Mouse (Mus musculus) forebrain, embryonic 12.5 days (tissue): ENCODE measurements at regions not wholly inside any gene's neighbourhood (a gene's known extent, or its start where the extent isn't known, plus 50 kb on each side); places are given as distances from the start of the nearest gene placed in this dataset.
A peak's percentile ranks its signal among the peaks of the same experiment; 100 is the strongest.

Experiments
- ATAC-seq: fragments of 200-750 bp; cut with Nextera tagmentation; 2 replicates; pipeline ENCODE4 v1.8.0; 2017; ENCODE audit warnings: moderate TSS enrichment; ENCODE audit not compliant: low FRiP score
- H3K27ac ChIP-seq: fragments of 300-500 bp; sonication (generic); 2 replicates; pipeline ENCODE4 v1.5.1; 2016; ENCODE audit warnings: mild to moderate bottlenecking
- H3K27me3 ChIP-seq: fragments of 300-500 bp; sonication (generic); 2 replicates; pipeline ENCODE4 v1.6.1; 2016; ENCODE audit warnings: mild to moderate bottlenecking
- H3K36me3 ChIP-seq: fragments of 300-500 bp; sonication (generic); replicated peaks from 2 replicates; pipeline ENCODE4 v1.6.1; 2016; ENCODE audit warnings: mild to moderate bottlenecking
- H3K4me1 ChIP-seq: fragments of 300-500 bp; sonication (generic); 2 replicates; pipeline ENCODE4 v1.6.1; 2016
- H3K4me2 ChIP-seq: fragments of 300-500 bp; sonication (generic); 2 replicates; pipeline ENCODE4 v1.6.1; 2016; ENCODE audit warnings: mild to moderate bottlenecking, moderate library complexity
- H3K4me3 ChIP-seq: fragments of 300-500 bp; sonication (generic); replicated peaks from 2 replicates; pipeline ENCODE4 v1.5.1; 2016; ENCODE audit warnings: mild to moderate bottlenecking
- H3K9ac ChIP-seq: fragments of 300-500 bp; sonication (generic); 2 replicates; pipeline ENCODE4 v1.6.1; 2016; ENCODE audit warnings: mild to moderate bottlenecking
- H3K9me3 ChIP-seq: fragments of 300-500 bp; sonication (generic); 2 replicates; pipeline ENCODE4 v1.6.1; 2016
- WGBS: fragments of 180-500 bp; shearing (Covaris S2); methylation state at CpG from one replicate; pipeline ENCODE4 v1.1.7; 2016; 5-methylcytosine and 5-hydroxymethylcytosine counted together

- Histone ChIP-seq H3K9me3 (no peaks in the 10 kb centered on the region), H3K9ac (no peak overlapping the region), H3K36me3 (no peaks in the 10 kb centered on the region), H3K4me1 (peaks cover 5% of the 10 kb centered on the region; the same call in 1 of the 2 replicates), H3K27me3 (0 out of 2 replicates have a peak, but pooled peaks cover 4% of the 10 kb centered on the region), H3K27ac (no peak overlapping the region), H3K4me3 (no peak overlapping the region), H3K4me2 (no peak overlapping the region)
- ATAC-seq: no peak
- 84% methylated on average over 2 of the region's 2 CpGs for WGBS
Observed at GRCm38 (mm10) chr8:89415287-89415686, 371.3 kb upstream of the Sall1 start.

DNA sequence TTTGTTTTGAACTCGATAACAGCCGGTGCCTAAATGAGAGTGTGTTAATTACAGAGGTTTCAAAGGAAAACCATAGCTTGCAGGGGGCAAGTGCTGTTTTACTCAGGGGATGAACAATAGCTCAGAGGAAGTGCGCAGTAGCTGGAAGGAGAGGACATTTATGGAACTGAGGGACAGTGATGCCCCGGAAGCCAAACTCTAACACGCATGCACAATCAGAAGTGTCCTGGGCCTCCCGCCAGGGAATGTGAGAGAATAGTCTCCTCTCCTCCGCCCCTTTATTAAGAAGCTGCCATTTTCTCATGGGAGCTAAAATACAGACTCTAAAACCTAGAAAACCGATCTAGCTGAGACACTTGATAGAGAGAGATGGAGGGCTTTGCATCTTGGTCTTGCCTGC, 368.5 kb upstream of the Sall1 start:
- 80% methylated on average over 8 of the region's 8 CpGs for WGBS

GRCm38 (mm10) chr8:89412046-89412445, 368.1 kb upstream of the Sall1 start:
- H3K36me3 ChIP-seq: no peaks in the 10 kb centered on the region

More for the DNA sequence above, 368.5 kb upstream of the Sall1 start:
- peaks cover 5% of the 10 kb centered on the region; the same call in 1 of the 2 replicates for H3K4me1 ChIP-seq
- no peak overlapping the region for H3K4me2 ChIP-seq
- H3K4me3 ChIP-seq: no peak overlapping the region
- H3K27ac ChIP-seq: no peak overlapping the region
- no peaks in the 10 kb centered on the region for H3K36me3 ChIP-seq
- H3K27me3 ChIP-seq: 0 out of 2 replicates have a peak, but pooled peaks cover 4% of the 10 kb centered on the region
- H3K9ac ChIP-seq: no peak overlapping the region
- no peak for ATAC-seq
- no peaks in the 10 kb centered on the region for H3K9me3 ChIP-seq

GRCm38 (mm10) chr8:89406688-89407087, 362.7 kb upstream of the Sall1 start:
- no peak overlapping the region for H3K27ac ChIP-seq
- H3K36me3 ChIP-seq: no peaks in the 10 kb centered on the region
- H3K9ac ChIP-seq: no peak overlapping the region
- no peak overlapping the region for H3K4me2 ChIP-seq
- H3K4me1 ChIP-seq: no peaks in the 10 kb centered on the region
- no peak overlapping the region for H3K4me3 ChIP-seq
- WGBS: 87% methylated on average over 5 of the region's 5 CpGs
- no peak for ATAC-seq
- H3K27me3 ChIP-seq: no peaks in the 10 kb centered on the region
- no peaks in the 10 kb centered on the region for H3K9me3 ChIP-seq

More at GRCm38 (mm10) chr8:89412046-89412445, 368.1 kb upstream of the Sall1 start:
- 45% methylated on average over 7 of the region's 7 CpGs for WGBS
- Histone ChIP-seq H3K27ac (no peak overlapping the region), H3K4me1 (peaks cover 5% of the 10 kb centered on the region; the same call in 1 of the 2 replicates), H3K9ac (no peak overlapping the region), H3K4me3 (no peak overlapping the region), H3K4me2 (no peak overlapping the region), H3K27me3 (0 out of 2 replicates have a peak, but pooled peaks cover 4% of the 10 kb centered on the region), H3K9me3 (no peaks in the 10 kb centered on the region)
- no peak for ATAC-seq

DNA sequence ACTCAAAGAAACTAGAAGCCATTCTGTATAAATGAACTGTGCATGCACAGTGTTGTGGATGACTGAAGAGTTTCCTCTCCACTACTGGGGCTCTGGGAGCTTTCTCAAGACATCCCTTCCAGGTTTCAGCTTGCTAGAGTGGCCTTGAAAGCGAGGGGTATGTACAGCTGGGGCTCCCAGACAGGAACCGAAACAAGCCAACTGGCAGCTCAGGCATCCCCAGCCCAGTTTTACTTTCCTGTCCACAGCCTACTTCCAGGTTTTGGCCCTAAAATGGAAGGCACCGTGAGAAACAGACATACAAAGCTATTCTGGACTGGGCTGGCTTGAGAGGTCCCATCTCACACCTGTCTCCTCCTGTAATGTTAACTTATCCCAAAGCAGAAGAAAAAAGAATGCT, 360.3 kb upstream of the Sall1 start:
- H3K4me1 ChIP-seq: no peaks in the 10 kb centered on the region
- no peak overlapping the region for H3K4me3 ChIP-seq
- H3K27me3 ChIP-seq: no peaks in the 10 kb centered on the region
- 92% methylated on average over 3 of the region's 3 CpGs for WGBS
- H3K36me3 ChIP-seq: no peaks in the 10 kb centered on the region
- no peak for ATAC-seq
- no peak overlapping the region for H3K27ac ChIP-seq
- no peak overlapping the region for H3K9ac ChIP-seq
- H3K9me3 ChIP-seq: no peaks in the 10 kb centered on the region
- no peak overlapping the region for H3K4me2 ChIP-seq

- H3K27ac ChIP-seq: no peak overlapping the region
- H3K9ac ChIP-seq: no peak overlapping the region
- no peaks in the 10 kb centered on the region for H3K36me3 ChIP-seq
- H3K9me3 ChIP-seq: no peaks in the 10 kb centered on the region
- no peak overlapping the region for H3K4me2 ChIP-seq
- H3K4me1 ChIP-seq: no peaks in the 10 kb centered on the region
- H3K27me3 ChIP-seq: no peaks in the 10 kb centered on the region
- no peak for ATAC-seq
- no peak overlapping the region for H3K4me3 ChIP-seq
Observed at GRCm38 (mm10) chr8:89396673-89397072, 352.7 kb upstream of the Sall1 start.

DNA sequence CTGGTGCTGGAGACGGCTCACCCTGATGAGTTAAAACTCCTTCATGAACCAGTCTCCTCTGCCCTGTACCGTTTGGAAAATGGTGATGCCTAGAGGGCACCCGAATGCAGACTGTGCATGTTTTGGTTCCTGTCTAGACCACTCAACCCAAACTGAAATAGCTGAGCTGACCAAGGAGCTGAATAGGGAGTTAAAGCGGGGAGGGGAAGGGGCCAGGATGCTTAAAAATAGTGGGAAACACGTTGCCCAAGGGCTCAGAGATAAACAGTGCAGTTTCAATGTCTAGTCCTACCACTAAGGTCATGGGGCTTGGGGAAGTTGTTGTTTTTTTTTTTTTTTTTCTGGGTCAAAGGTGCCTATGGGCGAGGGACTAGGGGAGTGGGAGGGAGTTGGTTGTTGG, 348.8 kb upstream of the Sall1 start:
- H3K36me3 ChIP-seq: no peaks in the 10 kb centered on the region
- H3K9ac ChIP-seq: no peak overlapping the region
- ATAC-seq: no peak
- H3K27me3 ChIP-seq: no peaks in the 10 kb centered on the region
- no peak overlapping the region for H3K27ac ChIP-seq
- H3K4me2 ChIP-seq: no peak overlapping the region
- no peak overlapping the region for H3K4me3 ChIP-seq
- H3K9me3 ChIP-seq: no peaks in the 10 kb centered on the region
- 80% methylated on average over 6 of the region's 6 CpGs for WGBS
- H3K4me1 ChIP-seq: peaks cover 14% of the 10 kb centered on the region

- no peak overlapping the region for H3K9ac ChIP-seq
- no peak overlapping the region for H3K27ac ChIP-seq
- H3K36me3 ChIP-seq: no peaks in the 10 kb centered on the region
- H3K4me3 ChIP-seq: no peak overlapping the region
- no peak overlapping the region for H3K4me2 ChIP-seq
- H3K27me3 ChIP-seq: no peaks in the 10 kb centered on the region
- peaks cover 43% of the 10 kb centered on the region for H3K4me1 ChIP-seq
- no peaks in the 10 kb centered on the region for H3K9me3 ChIP-seq
- ATAC-seq: no peak
- 21% methylated on average over 6 of the region's 6 CpGs for WGBS
Observed at GRCm38 (mm10) chr8:89388761-89389160, 344.8 kb upstream of the Sall1 start.

- no peaks in the 10 kb centered on the region for H3K9me3 ChIP-seq
- 15% methylated on average over 8 of the region's 8 CpGs for WGBS
- peak overlapping the region; percentile 27 for H3K4me2 ChIP-seq
- H3K36me3 ChIP-seq: no peaks in the 10 kb centered on the region
- no peaks in the 10 kb centered on the region for H3K27me3 ChIP-seq
- H3K4me1 ChIP-seq: peaks cover 56% of the 10 kb centered on the region
- no peak overlapping the region for H3K4me3 ChIP-seq
- H3K27ac ChIP-seq: peak overlapping the region; percentile 50; the same call in 1 of the 2 replicates
- 0 out of 2 replicates have a peak, but pooled peaks have one; percentile 44 for ATAC-seq
- H3K9ac ChIP-seq: no peak overlapping the region
Observed at GRCm38 (mm10) chr8:89387295-89387694, 343.3 kb upstream of the Sall1 start.

DNA sequence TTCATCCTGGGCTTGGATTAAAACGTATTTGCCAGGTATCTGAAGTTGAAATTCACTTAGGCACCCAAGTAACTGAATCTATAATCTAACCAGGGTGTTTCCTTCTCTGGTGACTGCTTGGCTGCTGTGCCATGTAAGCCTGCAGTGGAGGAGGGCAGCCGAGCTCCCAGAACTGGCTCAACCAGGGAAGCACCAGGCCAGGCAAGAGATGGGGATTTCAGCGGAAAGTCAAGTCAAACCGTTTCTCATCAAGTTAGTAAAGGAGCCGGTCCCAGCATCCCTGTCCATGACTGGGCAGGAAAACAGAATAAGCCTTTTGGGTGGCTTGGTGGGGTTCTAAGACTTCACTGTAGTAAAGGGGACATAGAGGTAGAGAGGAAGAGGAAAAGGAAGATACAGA, 341.1 kb upstream of the Sall1 start:
- Histone ChIP-seq H3K36me3 (no peaks in the 10 kb centered on the region), H3K27me3 (0 out of 2 replicates have a peak, but pooled peaks cover 3% of the 10 kb centered on the region), H3K4me3 (no peak overlapping the region), H3K9ac (no peak overlapping the region), H3K4me1 (peaks cover 63% of the 10 kb centered on the region), H3K27ac (no peak overlapping the region), H3K4me2 (no peak overlapping the region), H3K9me3 (no peaks in the 10 kb centered on the region)
- 81% methylated on average over 5 of the region's 5 CpGs for WGBS
- no peak for ATAC-seq

- Histone ChIP-seq H3K9me3 (no peaks in the 10 kb centered on the region), H3K36me3 (no peaks in the 10 kb centered on the region), H3K27me3 (0 out of 2 replicates have a peak, but pooled peaks cover 3% of the 10 kb centered on the region), H3K4me2 (no peak overlapping the region), H3K4me1 (peaks cover 59% of the 10 kb centered on the region), H3K4me3 (no peak overlapping the region), H3K9ac (no peak overlapping the region), H3K27ac (no peak overlapping the region)
- ATAC-seq: no peak
- 61% methylated on average over 5 of the region's 5 CpGs for WGBS
Observed at GRCm38 (mm10) chr8:89383781-89384180, 339.8 kb upstream of the Sall1 start.

DNA sequence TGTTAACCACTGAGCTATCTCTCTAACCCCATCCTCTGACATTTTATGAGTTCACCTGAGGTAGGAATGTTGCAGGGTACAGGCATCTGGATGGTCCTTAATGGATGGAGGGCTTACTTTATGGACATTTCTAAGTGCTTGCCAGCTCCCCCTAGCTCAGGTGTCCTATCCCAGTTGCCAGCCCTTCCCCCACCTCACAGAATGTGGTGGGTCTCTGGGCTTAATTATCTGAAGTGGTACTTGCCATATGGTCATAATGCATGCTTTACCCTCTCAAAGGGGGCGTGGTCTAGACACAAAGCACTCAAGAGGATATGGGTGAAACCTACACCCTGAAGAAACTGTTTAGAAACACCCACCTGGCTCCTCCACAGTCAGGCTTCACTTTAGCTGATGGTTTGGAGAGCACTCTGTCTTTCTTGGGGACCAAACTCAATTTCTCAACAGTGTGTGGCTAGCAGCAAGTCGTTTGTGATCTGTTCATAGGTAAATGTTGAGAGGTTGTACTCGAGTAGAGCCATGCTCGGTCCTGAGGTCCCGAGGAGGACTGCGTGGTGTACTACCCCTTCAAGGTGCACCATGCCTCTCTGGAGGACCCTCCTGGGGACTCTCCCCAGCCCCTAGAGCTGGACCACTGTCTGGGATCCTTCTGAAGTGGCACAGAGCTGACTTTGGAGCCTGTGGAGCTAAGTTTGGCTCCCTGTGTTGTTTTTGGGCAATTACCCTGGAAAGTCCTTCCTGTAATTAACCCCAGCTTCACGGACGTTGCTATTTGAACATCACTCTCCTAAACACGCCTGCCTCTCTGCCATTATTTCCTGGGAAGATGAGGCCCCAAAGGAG, 338.8 kb upstream of the Sall1 start:
- Histone ChIP-seq H3K4me3 (no peak overlapping the region), H3K4me1 (peaks cover 48% of the 10 kb centered on the region), H3K9me3 (no peaks in the 10 kb centered on the region), H3K9ac (no peak overlapping the region), H3K36me3 (no peaks in the 10 kb centered on the region), H3K27ac (no peak overlapping the region), H3K27me3 (0 out of 2 replicates have a peak, but pooled peaks cover 3% of the 10 kb centered on the region), H3K4me2 (no peak overlapping the region)
- ATAC-seq: no peak
- whole genome bisulfite sequencing: 54% methylated on average over 9 of the region's 9 CpGs

DNA sequence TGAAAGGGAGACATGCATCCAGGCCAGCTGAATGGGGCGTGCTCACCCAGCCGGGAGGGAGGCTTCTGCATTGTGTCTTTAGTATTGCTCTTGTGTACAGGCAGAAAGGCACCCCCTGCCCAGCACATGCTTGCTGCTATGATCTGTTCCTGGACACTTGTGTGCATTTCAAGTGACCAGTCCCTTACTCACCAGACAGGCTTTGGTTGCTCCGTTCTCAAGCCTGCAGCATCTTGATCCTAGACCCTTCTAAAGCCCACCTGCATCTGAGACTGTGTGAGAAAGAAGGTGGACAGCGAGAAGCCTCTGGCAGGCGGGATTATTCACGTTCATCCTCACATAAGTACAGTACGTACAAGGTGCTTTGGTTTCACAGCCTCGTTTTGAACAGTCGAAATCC, 336.5 kb upstream of the Sall1 start:
- 72% methylated on average over 9 of the region's 9 CpGs for WGBS
- Histone ChIP-seq H3K9me3 (no peaks in the 10 kb centered on the region), H3K4me2 (no peak overlapping the region), H3K4me3 (no peak overlapping the region), H3K27me3 (0 out of 2 replicates have a peak, but pooled peaks cover 3% of the 10 kb centered on the region), H3K27ac (no peak overlapping the region), H3K36me3 (no peaks in the 10 kb centered on the region), H3K4me1 (peaks cover 26% of the 10 kb centered on the region), H3K9ac (no peak overlapping the region)
- ATAC-seq: no peak
